Mouse (Mus musculus): ENCODE results near the gene Klhdc7b. TPM values are rescaled to one million over a fixed set of nuclear protein-coding genes. Genes with fewer than 3 reads are reported as not detected.
A peak's percentile ranks its signal among the peaks of the same experiment; 100 is the strongest.

The Klhdc7b gene
- total and polyA plus RNA-seq, 3 experiments = 0.05 TPM; not detected in 2

- ATAC-seq (ENCODE audit: extremely low read depth, insufficient number of reproducible peaks, low FRiP score, poor library complexity, severe bottlenecking) (no peak), DNase-seq (ENCODE audit: low spot score) (no peak)
- Histone ChIP-seq H3K9me3 (replicated peaks) (peaks cover 20% of the 10 kb centered on the region), H3K27me3 (ENCODE audit: insufficient read depth, low read length) (peaks cover 8% of the 10 kb centered on the region; the same call in 1 of the 2 replicates), H3K4me3 (ENCODE audit: low read depth, low read length) (no peak within 1 kb of the TSS), H3K36me3 (replicated peaks) (peaks cover 23% of the 10 kb centered on the region), H3K4me1 (ENCODE audit: insufficient read depth, low read depth, low read length) (peaks cover 29% of the 10 kb centered on the region)
- no peak for TF ChIP-seq POLR2AphosphoS5 (IDR thresholded peaks at IDR 0.05; ENCODE audit: insufficient replicate concordance, low read depth, low read length)
- no peak for TF ChIP-seq CTCF (IDR thresholded peaks at IDR 0.05; ENCODE audit: low read depth, low read length)
- no peak for TF ChIP-seq GATA2 (IDR thresholded peaks at IDR 0.05; ENCODE audit: borderline replicate concordance, low read depth, low read length)
- TF ChIP-seq GATA1 (IDR thresholded peaks at IDR 0.05; ENCODE audit: borderline replicate concordance, low read length) = no peak
- no peak for TF ChIP-seq TAL1 (conservative IDR thresholded peaks at IDR 0.05; ENCODE audit: low read depth, low read length)
Measured at GRCm38 (mm10) chr15:89376957-89377356, 7.8 kb upstream of the Klhdc7b start, which contains the start of gene Tymp. Gene Tymp (minus strand): TSS chr15:89377039.

- Histone ChIP-seq H3K4me3 (ENCODE audit: low read depth, low read length) (no peak overlapping the region), H3K27me3 (ENCODE audit: insufficient read depth, low read length) (peaks cover 8% of the 10 kb centered on the region; the same call in 1 of the 2 replicates), H3K9me3 (replicated peaks) (peaks cover 20% of the 10 kb centered on the region), H3K36me3 (replicated peaks) (peaks cover 19% of the 10 kb centered on the region), H3K4me1 (ENCODE audit: insufficient read depth, low read depth, low read length) (peaks cover 25% of the 10 kb centered on the region)
- ATAC-seq (ENCODE audit: extremely low read depth, insufficient number of reproducible peaks, low FRiP score, poor library complexity, severe bottlenecking) = no peak
- TF ChIP-seq GATA2 (IDR thresholded peaks at IDR 0.05; ENCODE audit: borderline replicate concordance, low read depth, low read length) = no peak
- no peak for TF ChIP-seq GATA1 (IDR thresholded peaks at IDR 0.05; ENCODE audit: borderline replicate concordance, low read length)
- no peak for DNase-seq (ENCODE audit: low spot score)
Measured at GRCm38 (mm10) chr15:89377362-89377761, 7.4 kb upstream of the Klhdc7b start.

- peaks cover 10% of the 10 kb centered on the region for H3K36me3 ChIP-seq (replicated peaks)
- ATAC-seq (ENCODE audit: extremely low read depth, insufficient number of reproducible peaks, low FRiP score, poor library complexity, severe bottlenecking) (no peak), DNase-seq (ENCODE audit: low spot score) (no peak)
- peaks cover 11% of the 10 kb centered on the region; the same call in 1 of the 2 replicates for H3K27me3 ChIP-seq (ENCODE audit: insufficient read depth, low read length)
- H3K4me1 ChIP-seq (ENCODE audit: insufficient read depth, low read depth, low read length) = peaks cover 16% of the 10 kb centered on the region
- TF ChIP-seq GATA1 (IDR thresholded peaks at IDR 0.05; ENCODE audit: borderline replicate concordance, low read length) = no peak
- TF ChIP-seq TAL1 (conservative IDR thresholded peaks at IDR 0.05; ENCODE audit: low read depth, low read length) = no peak
- TF ChIP-seq CTCF (IDR thresholded peaks at IDR 0.05; ENCODE audit: low read depth, low read length) = no peak
- no peak for TF ChIP-seq POLR2AphosphoS5 (IDR thresholded peaks at IDR 0.05; ENCODE audit: insufficient replicate concordance, low read depth, low read length)
- TF ChIP-seq GATA2 (IDR thresholded peaks at IDR 0.05; ENCODE audit: borderline replicate concordance, low read depth, low read length) = no peak
- peaks cover 20% of the 10 kb centered on the region for H3K9me3 ChIP-seq (replicated peaks)
- H3K4me3 ChIP-seq (ENCODE audit: low read depth, low read length) = no peak overlapping the region; the same call in 1 of the 2 replicates
Measured at GRCm38 (mm10) chr15:89377938-89378828, 6.5 kb upstream of the Klhdc7b start.

GRCm38 (mm10) chr15:89378831-89379401, 5.8 kb upstream of the Klhdc7b start, which contains the start of gene Odf3b:
Gene Odf3b (minus strand): TSS chr15:89379282.
- peaks cover 14% of the 10 kb centered on the region; the same call in 1 of the 2 replicates for H3K27me3 ChIP-seq (ENCODE audit: insufficient read depth, low read length)
- no peak for DNase-seq (ENCODE audit: low spot score)
- no peak within 1 kb of the TSS; the same call in 1 of the 2 replicates for H3K4me3 ChIP-seq (ENCODE audit: low read depth, low read length)

GRCm38 (mm10) chr15:89379429-89379828, 5.3 kb upstream of the Klhdc7b start:
- no peak for TF ChIP-seq GATA1 (IDR thresholded peaks at IDR 0.05; ENCODE audit: borderline replicate concordance, low read length)
- no peak for TF ChIP-seq TAL1 (conservative IDR thresholded peaks at IDR 0.05; ENCODE audit: low read depth, low read length)
- no peak for TF ChIP-seq GATA2 (IDR thresholded peaks at IDR 0.05; ENCODE audit: borderline replicate concordance, low read depth, low read length)
- no peak for TF ChIP-seq CTCF (IDR thresholded peaks at IDR 0.05; ENCODE audit: low read depth, low read length)
- TF ChIP-seq POLR2AphosphoS5 (IDR thresholded peaks at IDR 0.05; ENCODE audit: insufficient replicate concordance, low read depth, low read length) = no peak
- peak; percentile 18 for DNase-seq (ENCODE audit: low spot score)
- H3K4me3 ChIP-seq (ENCODE audit: low read depth, low read length) = no peak overlapping the region
- peaks cover 20% of the 10 kb centered on the region for H3K9me3 ChIP-seq (replicated peaks)
- peaks cover 6% of the 10 kb centered on the region for H3K4me1 ChIP-seq (ENCODE audit: insufficient read depth, low read depth, low read length)
- H3K27me3 ChIP-seq (ENCODE audit: insufficient read depth, low read length) = peaks cover 17% of the 10 kb centered on the region; the same call in 1 of the 2 replicates
- peaks cover 9% of the 10 kb centered on the region for H3K36me3 ChIP-seq (replicated peaks)
- ATAC-seq (ENCODE audit: extremely low read depth, insufficient number of reproducible peaks, low FRiP score, poor library complexity, severe bottlenecking) = no peak

More at GRCm38 (mm10) chr15:89378831-89379401, 5.8 kb upstream of the Klhdc7b start, which contains the start of gene Odf3b:
- ATAC-seq (ENCODE audit: extremely low read depth, insufficient number of reproducible peaks, low FRiP score, poor library complexity, severe bottlenecking) = no peak
- TF ChIP-seq GATA1 (IDR thresholded peaks at IDR 0.05; ENCODE audit: borderline replicate concordance, low read length) = no peak
- no peak for TF ChIP-seq TAL1 (conservative IDR thresholded peaks at IDR 0.05; ENCODE audit: low read depth, low read length)
- no peak for TF ChIP-seq CTCF (IDR thresholded peaks at IDR 0.05; ENCODE audit: low read depth, low read length)
- TF ChIP-seq GATA2 (IDR thresholded peaks at IDR 0.05; ENCODE audit: borderline replicate concordance, low read depth, low read length) = no peak
- no peak for TF ChIP-seq POLR2AphosphoS5 (IDR thresholded peaks at IDR 0.05; ENCODE audit: insufficient replicate concordance, low read depth, low read length)
- H3K9me3 ChIP-seq (replicated peaks) = peaks cover 20% of the 10 kb centered on the region
- peaks cover 10% of the 10 kb centered on the region for H3K4me1 ChIP-seq (ENCODE audit: insufficient read depth, low read depth, low read length)
- H3K36me3 ChIP-seq (replicated peaks) = peaks cover 9% of the 10 kb centered on the region

- no peaks in the 10 kb centered on the region for H3K36me3 ChIP-seq (replicated peaks)
- H3K27me3 ChIP-seq (ENCODE audit: insufficient read depth, low read length) = peaks cover 62% of the 10 kb centered on the region
- no peak for DNase-seq (ENCODE audit: low spot score)
- no peak overlapping the region for H3K4me3 ChIP-seq (ENCODE audit: low read depth, low read length)
- TF ChIP-seq CTCF (IDR thresholded peaks at IDR 0.05; ENCODE audit: low read depth, low read length) (no peak), GATA2 (IDR thresholded peaks at IDR 0.05; ENCODE audit: borderline replicate concordance, low read depth, low read length) (no peak), POLR2AphosphoS5 (IDR thresholded peaks at IDR 0.05; ENCODE audit: insufficient replicate concordance, low read depth, low read length) (no peak), GATA1 (IDR thresholded peaks at IDR 0.05; ENCODE audit: borderline replicate concordance, low read length) (no peak), TAL1 (conservative IDR thresholded peaks at IDR 0.05; ENCODE audit: low read depth, low read length) (no peak)
- ATAC-seq (ENCODE audit: extremely low read depth, insufficient number of reproducible peaks, low FRiP score, poor library complexity, severe bottlenecking) = no peak
- no peaks in the 10 kb centered on the region for H3K9me3 ChIP-seq (replicated peaks)
- no peaks in the 10 kb centered on the region for H3K4me1 ChIP-seq (ENCODE audit: insufficient read depth, low read depth, low read length)
Measured at GRCm38 (mm10) chr15:89387127-89387526, 2.4 kb downstream of the Klhdc7b start.

Measured in G1E (cell line).